Mouse (Mus musculus) liver (tissue): ENCODE measurements at regions not wholly inside any gene's neighbourhood (a gene's known extent, or its start where the extent isn't known, plus 50 kb on each side); places are given as distances from the start of the nearest gene placed in this dataset.

ENCODE experiments used
- DNase-seq: peaks from one replicate; pipeline ENCODE4 v3.0.0-alpha.2; 2020; ENCODE audit warnings: mixed read lengths

DNA sequence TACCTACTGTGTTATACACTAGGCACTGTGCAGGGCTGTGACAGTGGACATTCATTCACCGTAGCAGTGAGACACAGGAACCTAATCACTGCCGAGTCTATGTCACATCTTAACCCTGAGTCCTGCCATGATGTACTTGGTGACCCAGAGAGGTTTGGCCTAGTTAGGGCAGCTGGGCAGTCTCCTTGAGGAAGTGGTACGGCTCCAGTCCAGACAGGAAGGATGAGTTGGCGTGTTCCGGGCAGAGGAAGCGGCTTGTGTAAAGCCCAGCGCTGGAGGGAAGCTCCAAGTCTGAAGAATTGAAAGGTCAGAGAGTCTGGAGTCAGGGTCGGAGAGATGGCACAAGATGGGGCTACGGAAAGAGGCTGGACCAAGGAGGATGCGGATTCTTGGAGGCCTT is 99.4 kb upstream of the Smim15 start:
- no peak for DNase-seq

DNA sequence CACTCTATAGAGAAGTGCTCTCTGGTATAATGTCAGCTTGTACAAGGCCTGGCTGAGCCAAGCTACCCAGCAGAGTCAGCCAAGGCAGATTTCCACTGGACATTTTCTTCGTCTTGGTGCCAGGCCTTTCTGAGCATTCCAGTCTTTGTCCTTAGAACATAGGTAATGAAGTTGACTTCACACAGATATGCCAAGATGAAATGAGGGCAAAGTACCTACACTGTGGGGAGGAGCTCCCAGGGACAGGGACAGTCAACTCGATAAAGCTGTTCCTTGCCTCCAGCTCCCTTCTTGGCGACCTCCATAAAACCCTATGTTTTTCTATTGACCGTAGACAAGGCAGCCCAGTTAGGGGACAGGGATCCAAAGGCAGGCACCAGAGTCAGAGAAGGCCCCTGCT is 101.3 kb upstream of the Smim15 start:
- DNase-seq, result no peak

DNA sequence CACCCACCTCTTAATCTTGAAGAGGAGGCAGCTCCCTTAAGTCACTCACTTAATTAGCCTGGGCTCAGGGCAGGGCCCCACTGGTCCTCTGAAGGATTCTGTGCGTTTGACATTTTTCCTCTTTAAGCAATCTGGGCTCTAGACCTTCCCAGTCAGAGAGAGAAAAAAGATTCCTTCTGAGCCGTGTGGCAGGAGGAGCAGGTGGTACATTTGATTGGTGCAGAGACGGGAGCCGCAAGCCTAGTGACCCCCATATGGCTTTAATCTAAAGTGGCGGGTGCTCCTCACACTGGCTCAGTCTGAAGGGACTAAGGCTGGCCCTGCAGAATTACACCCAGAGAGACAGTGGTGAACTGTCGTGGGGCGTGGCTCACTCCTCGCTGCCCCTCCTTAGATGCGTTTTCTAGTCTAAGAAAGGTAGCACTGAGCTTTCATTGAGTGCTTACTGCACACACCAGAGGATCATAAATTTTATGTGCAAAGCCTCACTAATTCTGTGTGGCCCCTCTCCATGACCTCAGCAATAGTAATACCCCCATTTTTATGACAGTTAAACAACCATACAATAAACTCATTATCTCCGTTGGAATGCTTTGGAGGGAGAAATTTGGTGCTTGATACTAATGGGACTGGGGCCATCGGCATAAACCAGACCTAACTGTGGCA is 101.8 kb upstream of the Smim15 start:
- no peak for DNase-seq

DNA sequence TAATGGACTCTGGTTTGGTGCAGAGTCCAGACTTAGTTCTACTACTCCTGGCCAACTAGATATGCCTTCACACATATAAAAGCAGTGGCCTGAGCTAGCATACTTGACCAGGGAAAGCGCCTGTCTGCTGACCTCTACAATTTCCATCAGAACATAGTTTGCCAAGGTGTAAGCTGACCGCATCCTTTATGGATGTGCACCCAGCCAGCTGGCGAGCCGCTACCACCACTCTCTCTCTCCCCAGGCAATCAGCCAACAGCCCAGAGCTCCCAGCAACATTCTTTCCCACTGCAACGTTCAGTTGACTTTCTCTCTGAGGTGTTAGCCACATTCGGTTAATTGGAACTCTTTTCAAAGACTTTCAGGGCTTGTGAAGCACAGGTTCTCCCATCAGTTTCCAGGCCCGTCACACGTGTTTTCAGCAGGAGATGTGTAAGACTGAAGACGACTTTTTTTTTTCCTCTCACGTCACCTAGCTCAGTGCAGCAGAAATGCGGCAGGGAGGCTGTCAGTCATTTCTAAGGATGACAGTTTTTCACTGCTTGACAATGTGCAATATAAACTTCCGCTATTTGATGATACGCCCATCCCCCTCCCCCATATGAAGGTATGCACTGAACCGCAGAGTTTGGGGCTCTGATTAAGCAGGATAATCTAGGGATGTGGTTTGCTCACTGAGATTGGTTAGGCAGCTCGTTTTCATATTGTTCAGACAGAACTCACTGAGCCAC is 104.2 kb upstream of the Smim15 start:
- DNase-seq, result no peak

DNA sequence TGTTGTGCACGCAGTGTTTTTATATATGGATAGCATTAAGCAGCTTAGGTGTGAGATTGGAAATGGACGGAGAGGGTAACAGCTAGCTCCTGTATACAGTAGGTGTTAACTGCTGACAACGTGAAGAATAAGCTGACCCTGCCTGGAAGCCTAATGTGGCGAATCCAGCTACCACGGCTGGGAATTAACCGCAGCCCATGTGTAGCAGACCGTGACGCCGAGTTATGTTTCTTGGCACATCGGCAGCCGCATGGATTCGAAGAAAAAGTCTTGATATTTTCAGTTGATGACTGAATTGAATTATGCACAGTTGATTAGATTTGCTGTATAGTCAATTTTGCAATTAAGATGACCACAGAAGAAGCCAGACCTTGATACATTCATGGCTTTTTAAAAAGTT is 108.6 kb upstream of the Smim15 start:
- no peak for DNase-seq

DNA sequence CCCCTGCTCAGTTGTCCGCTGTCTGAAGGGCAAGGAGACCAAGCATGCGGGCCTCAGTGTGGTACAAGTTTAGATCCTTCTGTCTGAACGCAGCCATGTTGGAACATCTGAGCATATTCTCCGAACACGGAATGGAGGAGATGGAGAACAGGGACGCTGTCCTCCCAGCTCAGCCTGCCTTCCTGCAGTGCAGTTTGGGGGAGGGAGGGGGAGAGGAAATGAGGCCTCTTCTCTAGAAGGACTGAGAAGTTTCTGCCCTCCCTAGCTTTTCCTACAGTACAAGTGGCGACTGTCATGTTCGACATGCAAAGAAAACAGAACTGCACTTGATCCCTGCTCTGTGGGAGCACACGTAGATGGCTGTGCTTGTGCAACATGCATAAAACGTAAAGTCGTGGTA is 109.6 kb upstream of the Smim15 start:
- peak; percentile 16 for DNase-seq

DNA sequence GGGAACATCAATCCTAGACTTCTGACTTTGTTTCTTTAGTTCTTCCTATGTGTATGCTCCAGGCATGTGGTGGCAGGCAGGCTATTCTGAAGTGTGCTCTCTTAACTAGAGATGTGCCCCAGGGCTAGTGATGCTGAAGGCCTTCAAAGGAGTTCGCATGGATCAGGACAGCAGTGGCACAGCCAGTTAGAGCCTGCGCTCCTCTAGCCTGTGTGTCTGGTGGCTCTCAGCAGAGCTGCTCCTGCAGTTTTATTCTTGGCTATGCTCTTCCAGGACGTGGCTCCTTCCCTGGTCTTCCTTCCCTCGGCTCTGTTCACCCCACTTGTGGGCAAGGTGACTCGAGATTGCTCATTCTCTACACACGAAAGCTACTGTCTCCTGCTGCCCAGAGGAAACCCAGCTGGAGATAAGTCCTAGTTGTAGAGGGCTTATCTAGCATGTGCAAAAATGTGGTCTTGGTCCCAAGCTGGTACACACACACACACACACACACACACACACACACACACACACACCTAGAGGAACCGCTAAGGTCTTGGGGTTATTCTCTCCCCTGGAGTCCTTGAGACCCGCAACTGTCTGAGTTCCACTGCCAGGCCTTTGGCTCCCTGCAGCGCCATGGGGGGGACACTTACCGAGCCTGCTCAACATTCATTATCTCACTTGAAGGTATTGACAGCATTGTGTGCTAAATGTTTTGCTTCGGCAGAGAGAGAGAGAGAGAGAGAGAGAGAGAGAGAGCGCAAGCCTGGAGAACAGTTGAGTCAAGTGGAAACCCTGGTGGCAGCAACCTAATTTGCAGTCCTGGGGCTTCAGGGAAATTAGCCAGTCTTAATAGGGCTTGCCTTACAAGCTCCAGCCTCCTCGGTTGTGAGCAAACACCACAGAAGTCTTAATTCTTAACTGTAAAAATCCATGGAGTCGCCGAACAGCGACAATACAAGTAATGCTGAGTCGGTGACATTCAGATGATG is 110.4 kb upstream of the Smim15 start:
- no peak for DNase-seq

DNA sequence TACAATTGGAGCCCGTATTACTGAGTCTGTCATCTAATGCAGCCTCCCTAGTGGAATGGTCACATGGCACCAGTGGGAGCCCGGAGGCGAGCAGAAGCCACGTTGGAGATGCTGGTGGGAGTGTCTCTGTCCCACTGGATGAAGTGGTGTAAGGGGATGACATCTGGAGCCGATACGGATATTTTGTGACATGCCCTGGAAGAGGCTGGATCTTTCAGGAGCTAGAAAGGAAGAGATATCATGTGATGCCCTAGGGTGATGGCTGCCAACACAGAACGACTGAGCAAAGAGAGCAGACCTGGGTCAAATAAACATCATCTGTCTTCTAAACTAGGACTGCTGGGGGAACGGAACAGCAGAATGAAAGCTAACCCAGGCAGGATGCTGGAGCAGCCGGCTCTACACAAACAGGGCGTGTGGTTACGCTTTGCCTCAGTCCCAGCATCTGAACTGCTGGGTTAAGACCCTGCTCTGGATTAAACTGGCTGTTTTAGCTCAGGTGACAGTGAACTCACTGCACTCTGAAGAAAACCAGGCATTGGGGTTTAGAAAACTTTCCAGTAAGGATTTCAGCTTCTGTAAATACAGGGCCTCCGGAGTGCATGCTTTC is 111.7 kb upstream of the Smim15 start:
- no peak for DNase-seq

DNA sequence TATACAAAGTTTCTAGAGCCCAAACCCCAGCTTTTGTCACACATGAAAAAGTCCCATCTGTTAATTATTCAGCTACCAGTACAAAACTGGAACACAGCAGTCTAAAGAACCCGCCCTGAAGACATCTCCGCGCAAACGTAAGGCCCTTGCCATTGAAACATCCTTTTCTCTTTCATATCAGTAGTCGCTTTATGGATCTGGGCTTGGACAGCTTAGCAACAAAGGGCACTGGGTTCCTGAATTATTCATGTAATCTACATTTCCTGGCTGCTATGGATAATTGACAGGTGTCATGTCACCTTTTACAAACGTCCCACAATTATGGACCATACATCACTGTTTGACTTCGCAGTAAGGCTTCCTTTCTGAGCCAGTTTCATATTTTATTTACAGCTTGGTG is 113.0 kb upstream of the Smim15 start:
- DNase-seq, result no peak

DNA sequence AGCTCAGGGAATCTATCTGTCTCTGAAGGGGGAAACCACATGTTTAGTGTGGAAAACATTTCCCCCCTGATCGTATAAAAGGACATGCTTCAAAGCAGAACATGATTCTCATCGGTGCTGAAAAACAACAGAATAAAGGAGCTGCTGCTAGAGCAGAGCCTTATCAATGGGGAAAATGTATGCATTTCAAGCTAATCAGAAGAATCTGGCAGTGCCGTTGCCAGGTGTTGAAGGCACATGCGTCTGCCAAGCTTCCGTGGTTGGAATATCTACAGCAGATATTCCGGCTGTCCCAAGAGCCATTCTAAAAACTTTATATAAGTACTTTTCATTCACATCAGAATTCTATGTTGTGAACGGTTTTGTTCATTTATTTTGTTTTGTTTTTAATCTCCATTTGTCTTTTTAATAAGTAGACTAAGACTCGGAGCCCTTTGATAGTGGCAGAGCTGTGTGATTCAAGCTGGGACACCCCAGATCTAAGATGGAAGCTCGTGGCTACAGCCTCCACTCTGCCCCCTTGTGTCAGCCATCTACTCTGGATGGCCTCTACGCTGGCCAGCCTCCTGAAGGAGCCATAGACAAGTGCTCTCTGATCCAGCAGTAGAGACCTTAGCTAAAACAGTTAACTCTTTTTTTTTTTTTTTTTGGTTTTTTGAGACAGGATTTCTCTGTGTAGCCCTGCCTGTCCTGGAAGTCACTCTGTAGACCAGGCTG is 116.6 kb upstream of the Smim15 start:
- no peak for DNase-seq

DNA sequence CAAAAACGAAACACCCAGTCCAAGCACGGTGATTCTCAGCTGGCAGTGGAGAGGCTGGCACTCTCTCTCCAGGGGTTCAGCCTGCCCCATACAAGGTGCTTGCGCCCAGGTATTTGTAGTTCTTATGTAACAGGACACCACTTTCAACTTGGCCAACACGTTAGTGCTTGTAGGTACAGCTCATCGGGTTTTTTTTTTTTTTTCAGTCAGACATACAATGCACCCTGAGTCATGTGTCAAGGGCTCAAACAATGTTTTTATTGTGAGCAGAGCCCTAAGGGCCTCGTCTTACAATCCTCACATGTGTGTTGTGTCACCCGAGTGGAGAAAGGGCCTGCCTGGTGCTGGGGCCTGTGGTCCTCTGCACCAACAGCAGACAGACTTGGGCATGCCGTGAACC is 118.8 kb upstream of the Smim15 start:
- no peak for DNase-seq

DNA sequence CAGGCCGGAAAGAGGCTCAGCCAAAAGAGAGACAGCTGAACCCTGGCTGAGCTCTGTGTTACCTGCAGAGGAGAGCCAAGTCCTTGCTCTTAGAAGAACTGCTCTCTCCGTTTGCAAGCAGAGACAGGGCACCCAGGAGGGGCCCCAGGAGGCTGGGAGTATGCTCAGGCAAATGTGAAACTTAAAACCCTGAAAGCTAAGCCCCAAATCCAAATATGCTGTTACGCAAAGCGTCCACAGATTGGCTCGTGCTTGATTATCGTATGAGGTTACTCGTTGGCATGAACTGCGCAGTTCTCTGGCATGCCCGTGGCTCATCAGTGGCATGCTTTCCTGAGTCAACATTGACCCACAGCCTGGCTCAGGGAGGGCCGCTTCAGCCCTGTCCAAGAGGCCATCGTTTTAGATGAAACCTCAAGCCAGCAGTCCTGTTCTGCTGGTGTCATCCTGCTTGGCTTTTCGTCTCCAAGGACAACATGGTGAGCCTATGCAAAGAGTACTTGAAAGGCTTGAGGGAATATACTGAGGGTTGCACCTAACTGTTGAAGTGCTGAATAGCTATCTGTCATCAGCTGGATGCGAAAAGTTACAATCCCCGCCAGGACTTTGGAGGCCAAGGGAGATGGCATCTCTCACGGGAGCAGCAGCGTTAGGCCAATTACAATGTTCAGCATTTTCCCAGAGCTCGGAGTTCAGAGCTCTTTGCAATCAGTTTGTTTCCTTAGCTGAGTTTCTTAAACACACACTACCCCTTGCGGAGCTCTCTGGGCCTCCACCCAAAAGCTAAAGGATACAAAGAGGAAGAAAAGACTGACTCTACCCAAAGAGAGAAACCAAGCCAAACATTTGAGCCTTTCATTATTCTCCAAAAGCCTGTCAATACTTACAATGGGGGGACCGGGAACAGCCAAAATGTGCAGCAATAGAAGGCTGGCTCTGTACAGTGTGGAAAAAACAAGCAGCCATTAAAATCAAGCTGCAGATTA is 120.8 kb upstream of the Smim15 start:
- DNase-seq, result no peak

DNA sequence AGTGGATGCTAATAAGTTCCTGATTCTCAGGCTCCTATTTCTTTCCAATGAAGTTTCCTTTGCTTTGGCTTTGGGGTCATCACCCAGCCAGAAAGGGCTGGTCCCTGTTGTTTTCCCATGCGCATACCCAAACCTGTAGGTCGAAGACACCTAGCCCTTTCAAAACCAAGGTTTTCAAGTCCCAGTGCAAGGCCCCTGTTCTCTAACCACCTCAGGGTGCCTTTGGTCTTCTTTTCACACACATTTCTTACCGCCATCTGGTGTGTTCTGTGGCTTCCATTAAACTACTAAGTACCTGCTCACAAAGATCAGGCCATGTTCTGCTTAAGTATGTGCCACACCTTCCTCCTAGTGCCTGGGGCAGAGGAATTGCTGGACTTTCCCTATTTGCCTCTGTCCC is 124.8 kb upstream of the Smim15 start:
- DNase-seq, result no peak

DNA sequence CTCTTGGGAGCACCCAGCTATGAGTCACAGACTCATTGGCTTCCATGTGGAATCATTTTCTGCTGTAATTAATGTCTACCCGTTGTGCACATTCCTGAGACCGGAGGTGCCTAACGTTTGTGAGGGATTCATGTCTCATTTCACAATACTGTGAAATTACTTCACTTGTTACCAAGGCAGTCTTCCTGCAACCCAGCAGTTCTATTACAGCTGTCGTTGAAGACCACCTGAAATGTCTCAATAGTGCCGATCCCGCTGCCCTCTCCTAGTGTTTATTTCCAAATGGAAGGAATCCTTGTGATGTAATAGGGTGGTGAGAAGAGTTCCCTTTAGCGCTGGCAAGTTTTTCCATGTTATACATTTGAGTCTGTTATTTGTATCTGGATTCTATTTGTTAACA is 125.8 kb upstream of the Smim15 start:
- DNase-seq, result no peak

DNA sequence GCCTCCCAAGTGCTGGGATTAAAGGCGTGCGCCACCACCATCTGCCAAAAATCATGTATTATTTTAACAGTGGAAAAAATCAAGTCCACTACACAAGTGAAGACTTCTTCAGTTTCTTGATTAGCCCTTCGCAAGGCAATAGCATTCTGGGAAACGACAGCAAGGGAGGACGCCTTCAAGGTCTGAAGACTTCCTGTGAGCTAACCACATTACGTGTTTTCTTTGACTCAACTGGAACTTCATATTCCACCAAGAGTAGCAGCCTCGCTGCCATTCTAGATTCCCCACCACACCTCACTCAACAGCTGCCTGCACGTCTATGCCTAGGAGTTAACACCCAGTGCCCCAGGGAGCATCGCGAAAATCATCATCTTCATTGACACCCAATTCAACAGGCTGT is 126.2 kb upstream of the Smim15 start:
- DNase-seq, result no peak

DNA sequence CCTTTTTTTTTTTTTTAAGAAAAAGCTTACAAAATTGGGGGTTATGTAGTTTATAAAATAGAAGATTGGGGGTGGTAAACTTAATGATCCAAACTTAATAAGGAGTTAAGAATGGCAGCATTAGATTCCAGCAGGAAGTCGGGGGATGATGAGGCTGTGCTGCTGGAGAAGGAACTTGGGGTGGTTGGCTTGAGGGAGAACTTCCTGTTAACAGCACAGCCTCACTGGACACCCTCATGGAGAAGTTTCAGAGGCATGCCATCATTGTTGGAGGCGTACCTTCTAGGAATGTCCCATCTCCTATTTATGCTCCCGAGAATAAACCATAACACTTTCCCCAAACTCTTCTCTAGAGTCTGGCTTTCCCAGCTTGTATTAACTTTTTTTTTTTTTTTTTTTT is 126.7 kb upstream of the Smim15 start:
- DNase-seq, result no peak

DNA sequence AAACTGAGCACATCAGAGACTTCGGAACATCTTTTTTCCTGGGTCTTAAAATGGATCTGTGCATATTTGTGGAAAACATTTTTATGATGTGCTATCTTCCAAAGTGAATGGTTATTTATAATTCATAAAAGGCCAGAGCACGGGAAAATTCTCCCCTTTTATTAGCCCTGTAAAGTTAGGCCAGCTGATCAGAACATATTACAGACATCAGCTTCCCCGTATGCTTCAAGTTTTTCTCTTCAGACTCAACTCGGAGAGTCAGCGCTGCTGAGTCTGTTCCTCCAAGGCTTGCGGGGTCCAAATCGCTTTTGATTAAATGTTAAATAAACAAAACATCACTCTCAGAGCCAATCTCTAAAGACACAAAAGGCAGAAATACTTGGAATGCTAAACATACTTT is 134.1 kb upstream of the Smim15 start:
- DNase-seq, result no peak

DNA sequence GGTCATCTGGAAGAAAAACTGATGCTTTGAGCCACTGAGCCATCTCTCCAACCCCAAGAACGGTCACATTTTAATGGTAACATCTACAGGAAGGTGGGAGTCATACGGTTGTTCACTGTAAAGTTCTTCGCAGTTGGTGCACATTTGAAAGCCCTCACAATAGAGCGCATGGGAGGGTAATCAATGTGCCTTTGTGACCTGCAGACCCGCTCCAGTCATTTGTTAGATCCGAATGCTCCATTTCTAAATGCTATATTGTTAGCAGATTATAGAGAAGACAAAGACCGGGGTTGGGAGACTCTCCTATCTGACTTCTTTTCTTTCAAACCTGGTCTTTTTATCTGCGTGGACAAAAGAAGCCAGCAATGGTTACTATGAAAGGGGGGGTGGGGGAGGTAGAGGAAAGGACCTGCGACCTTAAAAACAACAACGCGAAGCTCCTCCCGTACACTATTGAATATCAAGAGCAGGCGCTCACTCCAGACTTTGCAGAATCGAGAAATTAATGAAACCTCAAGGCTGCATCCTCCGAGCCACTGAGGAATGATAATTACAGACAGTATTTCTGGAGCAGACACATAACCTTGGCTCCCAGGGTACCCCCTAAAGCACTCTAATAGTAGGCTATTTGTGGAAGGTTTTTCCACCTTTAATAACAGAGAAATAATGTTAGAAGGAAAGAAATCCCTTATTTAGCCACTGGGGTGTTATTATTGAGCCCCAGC is 134.7 kb upstream of the Smim15 start:
- no peak for DNase-seq

DNA sequence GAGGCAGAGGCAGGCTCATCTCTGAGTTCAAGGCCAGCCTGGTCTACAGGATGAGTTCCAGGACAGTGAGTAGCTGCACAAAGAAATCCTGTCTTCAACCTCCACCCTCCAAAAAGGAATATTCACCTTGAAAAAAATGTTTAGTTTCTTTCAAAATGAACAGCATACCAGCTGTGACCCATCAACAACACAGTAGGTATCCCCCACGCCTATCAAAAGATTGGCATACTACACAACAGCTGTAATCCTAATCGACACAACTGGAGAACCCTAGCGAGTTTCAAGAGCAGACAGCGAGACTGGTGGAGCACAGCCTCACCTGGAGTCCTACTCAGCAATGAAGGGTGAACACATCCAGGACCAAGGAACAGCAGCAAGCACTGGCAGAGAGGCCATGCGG is 136.3 kb upstream of the Smim15 start:
- DNase-seq, result no peak

DNA sequence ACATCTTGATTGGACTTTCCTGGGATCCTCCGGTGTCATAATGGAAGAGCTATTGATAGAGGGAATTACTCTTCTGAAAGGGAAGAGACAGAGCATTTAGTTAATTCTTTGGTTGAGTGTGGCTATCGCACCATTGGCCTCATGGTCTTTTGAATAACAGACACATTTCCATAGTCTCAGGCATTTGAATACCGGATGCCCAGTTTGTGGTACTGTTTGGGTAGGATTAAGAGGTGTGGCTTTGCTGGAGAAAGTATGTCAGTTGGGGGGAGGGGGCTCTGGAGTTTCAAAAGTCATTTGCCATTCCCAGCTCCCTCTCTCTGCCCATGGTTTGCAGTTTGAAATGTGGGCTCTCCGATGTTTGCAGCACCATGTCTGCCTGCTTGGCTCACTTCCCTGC is 139.4 kb upstream of the Smim15 start:
- DNase-seq, result no peak
